Mouse (Mus musculus) brain, embryonic 14.5 days (tissue): ENCODE measurements at regions not wholly inside any gene's neighbourhood (a gene's known extent, or its start where the extent isn't known, plus 50 kb on each side); places are given as distances from the start of the nearest gene placed in this dataset.

ENCODE experiments used
- CTCF ChIP-seq: fragments of 200-500 bp; IDR thresholded peaks from 2 replicates; pipeline ENCODE4 v1.5.1; 2012; ENCODE audit warnings: inconsistent platforms, mild to moderate bottlenecking, moderate library complexity, borderline replicate concordance; ENCODE audit not compliant: insufficient read depth, insufficient read length; ENCODE audit errors: extremely low read depth
- POLR2A ChIP-seq: fragments of 200-500 bp; IDR thresholded peaks from 2 replicates; pipeline ENCODE4 v1.6.1; 2012; ENCODE audit warnings: mild to moderate bottlenecking, inconsistent platforms, borderline replicate concordance; ENCODE audit not compliant: poor library complexity, insufficient read depth, insufficient read length, severe bottlenecking; ENCODE audit errors: extremely low read depth

- TF ChIP-seq CTCF (no peak), POLR2A (no peak)
Observed at GRCm38 (mm10) chr2:80902050-80902449, 285.0 kb downstream of the Nup35 start.
